Mouse (Mus musculus): Measurements from ENCODE around the gene Dner. TPM values are rescaled to one million over a fixed set of nuclear protein-coding genes. Genes with fewer than 3 reads are reported as not detected.

The Dner gene
- polyA plus RNA-seq, 1 experiment from 2014 or later: not detected

DNA sequence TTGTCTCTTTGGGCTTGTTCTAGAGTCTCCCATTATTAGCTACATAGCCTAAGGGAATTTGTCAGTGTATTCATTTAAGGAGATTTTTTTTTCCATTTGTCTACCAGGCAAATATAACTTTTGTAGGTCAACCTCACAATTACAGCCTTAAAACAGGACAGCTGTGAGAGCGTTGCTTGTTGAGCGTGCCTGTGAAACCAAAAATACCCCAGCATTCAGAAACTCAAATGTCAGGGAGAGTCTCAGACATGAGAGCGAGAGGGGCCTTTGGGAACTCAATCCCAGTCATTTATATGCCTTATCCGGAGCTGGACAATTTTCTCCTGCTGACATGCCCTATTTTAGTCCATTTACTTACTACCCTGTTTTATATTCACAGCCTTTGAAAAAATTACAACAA, 134.6 kb downstream of the Dner start:
- Histone ChIP-seq H3K9me3 (ENCODE audit: low read length) (no peaks in the 10 kb centered on the region), H3K4me1 (ENCODE audit: insufficient read depth) (no peaks in the 10 kb centered on the region), H3K9ac (replicated peaks) (no peak overlapping the region), H3K36me3 (replicated peaks; ENCODE audit: insufficient read depth, low read length) (no peaks in the 10 kb centered on the region), H3K27me3 (ENCODE audit: insufficient read depth, low read length) (no peaks in the 10 kb centered on the region), H3K4me2 (ENCODE audit: low read depth, low read length) (no peak overlapping the region), H3K4me3 (ENCODE audit: low read depth, low read length) (no peak overlapping the region), H3K27ac (ENCODE audit: low read depth) (no peak overlapping the region)
- TF ChIP-seq CTCF (IDR thresholded peaks at IDR 0.05; ENCODE audit: low read depth) (no peak), EP300 (IDR thresholded peaks at IDR 0.05; ENCODE audit: low read depth) (no peak)
- 82% methylated on average over 4 of the region's 4 CpGs for WGBS (ENCODE audit: insufficient replicate concordance)
- DNase-seq: no peak
- ATAC-seq: no peak

DNA sequence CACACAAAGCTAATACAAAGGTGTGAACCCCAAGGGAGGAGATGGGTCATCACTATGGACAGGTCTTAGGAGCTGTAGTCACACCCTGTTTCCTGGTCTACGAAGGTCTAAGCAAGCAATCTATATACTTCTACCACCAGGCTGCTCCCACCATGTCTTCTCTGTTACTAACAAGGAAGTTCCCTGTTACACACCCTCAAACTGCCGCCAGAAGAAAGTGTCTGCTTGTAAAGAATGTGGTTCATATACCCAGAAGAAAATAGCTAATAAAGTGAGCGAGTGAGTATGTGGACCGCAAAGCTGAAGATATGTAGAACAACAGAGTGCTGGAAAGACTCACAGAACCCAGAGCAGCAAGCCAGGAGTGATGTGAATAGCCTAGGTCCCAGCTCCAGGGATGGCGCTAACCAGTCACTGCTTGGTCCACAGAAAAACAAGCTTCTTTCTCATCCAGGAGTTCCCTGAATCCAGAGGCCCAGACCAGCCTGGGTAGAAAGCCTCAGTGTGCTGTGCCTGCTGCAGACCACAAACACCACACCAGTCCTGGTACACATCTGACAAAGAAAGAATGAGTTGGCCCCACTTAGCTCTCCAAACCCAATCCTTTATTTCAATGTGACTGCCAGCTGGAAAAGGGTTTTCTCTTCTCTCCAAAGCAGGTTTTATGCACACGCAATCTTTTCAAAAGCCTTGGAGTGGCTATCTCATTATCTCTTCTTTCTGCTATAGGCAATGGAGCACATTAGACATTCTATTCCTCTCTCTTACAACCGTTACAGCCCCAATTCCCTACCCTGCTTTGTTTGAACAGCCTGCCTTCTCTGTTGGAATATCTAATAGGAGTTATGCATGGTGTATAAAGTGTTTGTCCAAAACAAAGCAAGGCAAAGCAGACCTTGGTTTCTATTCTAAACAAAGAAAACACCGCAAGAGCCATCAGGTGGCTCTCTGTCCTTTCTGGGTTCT, 139.2 kb downstream of the Dner start:
- Histone ChIP-seq H3K4me3 (ENCODE audit: low read depth, low read length) (no peak overlapping the region), H3K27me3 (ENCODE audit: insufficient read depth, low read length) (no peaks in the 10 kb centered on the region), H3K9me3 (ENCODE audit: low read length) (0 out of 2 replicates have a peak, but pooled peaks cover 2% of the 10 kb centered on the region), H3K4me2 (ENCODE audit: low read depth, low read length) (no peak overlapping the region), H3K9ac (replicated peaks) (no peak overlapping the region), H3K4me1 (ENCODE audit: insufficient read depth) (no peaks in the 10 kb centered on the region), H3K27ac (ENCODE audit: low read depth) (no peak overlapping the region), H3K36me3 (replicated peaks; ENCODE audit: insufficient read depth, low read length) (no peaks in the 10 kb centered on the region)
- 76% methylated on average over 8 of the region's 8 CpGs for WGBS (ENCODE audit: insufficient replicate concordance)
- TF ChIP-seq EP300 (IDR thresholded peaks at IDR 0.05; ENCODE audit: low read depth) (no peak), CTCF (IDR thresholded peaks at IDR 0.05; ENCODE audit: low read depth) (no peak)
- no peak for DNase-seq
- no peak for ATAC-seq

GRCm38 (mm10) chr1:84552005-84552404, 144.0 kb downstream of the Dner start:
- TF ChIP-seq EP300 (IDR thresholded peaks at IDR 0.05; ENCODE audit: low read depth): no peak
- no peak for TF ChIP-seq CTCF (IDR thresholded peaks at IDR 0.05; ENCODE audit: low read depth)
- H3K36me3 ChIP-seq (replicated peaks; ENCODE audit: insufficient read depth, low read length): no peaks in the 10 kb centered on the region
- no peaks in the 10 kb centered on the region for H3K27me3 ChIP-seq (ENCODE audit: insufficient read depth, low read length)
- H3K4me2 ChIP-seq (ENCODE audit: low read depth, low read length): no peak overlapping the region
- ATAC-seq (no peak), DNase-seq (no peak)
- no peak overlapping the region for H3K27ac ChIP-seq (ENCODE audit: low read depth)
- H3K9me3 ChIP-seq (ENCODE audit: low read length): 0 out of 2 replicates have a peak, but pooled peaks cover 2% of the 10 kb centered on the region
- H3K9ac ChIP-seq (replicated peaks): no peak overlapping the region
- no peak overlapping the region for H3K4me3 ChIP-seq (ENCODE audit: low read depth, low read length)
- 83% methylated on average over 3 of the region's 3 CpGs for WGBS (ENCODE audit: insufficient replicate concordance)
- H3K4me1 ChIP-seq (ENCODE audit: insufficient read depth): no peaks in the 10 kb centered on the region

DNA sequence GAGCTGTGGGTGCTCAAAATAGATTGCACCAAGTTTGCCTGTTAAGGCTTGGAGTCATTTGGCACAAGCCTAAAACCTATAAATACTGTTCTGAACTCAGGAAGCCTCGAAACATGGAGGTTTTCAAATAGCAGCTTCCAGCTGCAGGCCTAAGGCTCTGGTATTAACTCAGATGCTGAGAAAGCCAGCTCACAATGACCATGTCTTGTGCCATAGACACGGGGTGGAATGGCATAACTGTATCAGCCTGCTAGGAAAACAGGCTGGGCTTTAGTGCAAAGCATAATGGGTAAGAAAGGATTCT, 146.0 kb downstream of the Dner start:
- H3K4me1 ChIP-seq (ENCODE audit: insufficient read depth): no peaks in the 10 kb centered on the region
- H3K27ac ChIP-seq (ENCODE audit: low read depth): no peak overlapping the region
- WGBS (ENCODE audit: insufficient replicate concordance): 66% methylated on average over 2 of the region's 2 CpGs
- TF ChIP-seq EP300 (IDR thresholded peaks at IDR 0.05; ENCODE audit: low read depth) (no peak), CTCF (IDR thresholded peaks at IDR 0.05; ENCODE audit: low read depth) (no peak)
- H3K4me2 ChIP-seq (ENCODE audit: low read depth, low read length): no peak overlapping the region
- ATAC-seq: no peak
- no peak for DNase-seq
- no peak overlapping the region for H3K4me3 ChIP-seq (ENCODE audit: low read depth, low read length)
- 0 out of 2 replicates have a peak, but pooled peaks cover 2% of the 10 kb centered on the region for H3K9me3 ChIP-seq (ENCODE audit: low read length)
- H3K27me3 ChIP-seq (ENCODE audit: insufficient read depth, low read length): no peaks in the 10 kb centered on the region
- H3K36me3 ChIP-seq (replicated peaks; ENCODE audit: insufficient read depth, low read length): no peaks in the 10 kb centered on the region
- H3K9ac ChIP-seq (replicated peaks): no peak overlapping the region

- H3K9ac ChIP-seq (replicated peaks): no peak overlapping the region
- no peaks in the 10 kb centered on the region for H3K4me1 ChIP-seq (ENCODE audit: insufficient read depth)
- no peaks in the 10 kb centered on the region for H3K36me3 ChIP-seq (replicated peaks; ENCODE audit: insufficient read depth, low read length)
- no peaks in the 10 kb centered on the region for H3K27me3 ChIP-seq (ENCODE audit: insufficient read depth, low read length)
- no peak overlapping the region for H3K4me3 ChIP-seq (ENCODE audit: low read depth, low read length)
- DNase-seq (no peak), ATAC-seq (no peak)
- H3K27ac ChIP-seq (ENCODE audit: low read depth): no peak overlapping the region
- no peak for TF ChIP-seq CTCF (IDR thresholded peaks at IDR 0.05; ENCODE audit: low read depth)
- no peak for TF ChIP-seq EP300 (IDR thresholded peaks at IDR 0.05; ENCODE audit: low read depth)
- H3K9me3 ChIP-seq (ENCODE audit: low read length): 0 out of 2 replicates have a peak, but pooled peaks cover 2% of the 10 kb centered on the region
- H3K4me2 ChIP-seq (ENCODE audit: low read depth, low read length): no peak overlapping the region
- 22% methylated on average over 2 of the region's 2 CpGs for WGBS (ENCODE audit: insufficient replicate concordance)
Observed at GRCm38 (mm10) chr1:84549367-84550064, 146.5 kb downstream of the Dner start.

DNA sequence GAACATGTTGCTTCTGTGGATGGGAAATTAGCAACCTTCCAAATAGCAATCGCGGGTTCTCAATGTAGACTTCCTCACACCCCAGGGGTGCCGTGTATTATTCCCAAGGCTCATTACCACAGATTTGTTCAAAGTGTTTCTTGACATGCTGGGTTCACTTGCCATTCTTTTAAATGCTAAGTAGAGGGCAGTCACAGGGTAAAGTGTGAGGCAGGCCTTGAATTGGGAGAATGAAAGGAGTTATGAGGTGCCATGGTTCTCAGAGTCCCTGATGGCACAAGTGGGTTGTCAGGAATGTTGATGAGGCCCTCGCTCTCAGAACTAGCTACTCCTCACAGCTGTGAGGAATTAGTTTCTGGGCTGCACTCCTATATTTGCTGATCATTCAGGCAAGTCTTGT, 160.0 kb downstream of the Dner start:
- 55% methylated on average over 4 of the region's 4 CpGs for WGBS (ENCODE audit: insufficient replicate concordance)
- no peak for TF ChIP-seq CTCF (IDR thresholded peaks at IDR 0.05; ENCODE audit: low read depth)
- no peak for TF ChIP-seq EP300 (IDR thresholded peaks at IDR 0.05; ENCODE audit: low read depth)
- H3K27ac ChIP-seq (ENCODE audit: low read depth): no peak overlapping the region

More for the DNA sequence above, 160.0 kb downstream of the Dner start:
- no peak for ATAC-seq
- H3K4me3 ChIP-seq (ENCODE audit: low read depth, low read length): no peak overlapping the region
- H3K9me3 ChIP-seq (ENCODE audit: low read length): no peaks in the 10 kb centered on the region
- H3K9ac ChIP-seq (replicated peaks): no peak overlapping the region
- no peaks in the 10 kb centered on the region for H3K27me3 ChIP-seq (ENCODE audit: insufficient read depth, low read length)
- H3K4me1 ChIP-seq (ENCODE audit: insufficient read depth): no peaks in the 10 kb centered on the region
- no peak overlapping the region for H3K4me2 ChIP-seq (ENCODE audit: low read depth, low read length)
- no peaks in the 10 kb centered on the region for H3K36me3 ChIP-seq (replicated peaks; ENCODE audit: insufficient read depth, low read length)
- no peak for DNase-seq
